Mouse (Mus musculus) kidney, adult 18-20 months (tissue): ENCODE measurements around the gene Olfr48.

Experiments
- DNase-seq: peaks from one replicate; pipeline ENCODE4 v3.0.0; 2021

Gene Olfr48

GRCm38 (mm10) chr2:89848105-89848504 lies at the start of gene Olfr48:
TSS of gene Olfr48 (minus strand) at chr2:89848205.
- no peak for DNase-seq

GRCm38 (mm10) chr2:89878137-89878536 lies 30.1 kb upstream of the Olfr48 start, which contains the start of gene Olfr1257:
TSS of gene Olfr1257 (plus strand) at chr2:89878437.
- no peak for DNase-seq

- DNase-seq, result no peak
Observed at GRCm38 (mm10) chr2:89849230-89849629, 1.2 kb upstream of the Olfr48 start.

- no peak for DNase-seq
Observed at GRCm38 (mm10) chr2:89841455-89841854, 6.5 kb downstream of the Olfr48 start, which contains the start of gene Olfr1256. TSS of gene Olfr1256 (minus strand) at chr2:89841555.

GRCm38 (mm10) chr2:89820216-89820615 lies 27.8 kb downstream of the Olfr48 start:
- DNase-seq, result no peak

- DNase-seq, result no peak
Observed at GRCm38 (mm10) chr2:89811751-89812150, 36.3 kb downstream of the Olfr48 start, which contains the start of gene Olfr1255. TSS of gene Olfr1255 (plus strand) at chr2:89812051.

- no peak for DNase-seq
Observed at GRCm38 (mm10) chr2:89810751-89811150, 37.3 kb downstream of the Olfr48 start.

GRCm38 (mm10) chr2:89799583-89799982 lies 48.4 kb downstream of the Olfr48 start:
- DNase-seq, result no peak

GRCm38 (mm10) chr2:89793519-89793918 lies 54.5 kb downstream of the Olfr48 start, which contains the start of gene Olfr1254:
TSS of gene Olfr1254 (minus strand) at chr2:89793619.
- DNase-seq, result no peak
